ENCODE assay signal across 13 mouse cellular contexts in the genomic region with DNA sequence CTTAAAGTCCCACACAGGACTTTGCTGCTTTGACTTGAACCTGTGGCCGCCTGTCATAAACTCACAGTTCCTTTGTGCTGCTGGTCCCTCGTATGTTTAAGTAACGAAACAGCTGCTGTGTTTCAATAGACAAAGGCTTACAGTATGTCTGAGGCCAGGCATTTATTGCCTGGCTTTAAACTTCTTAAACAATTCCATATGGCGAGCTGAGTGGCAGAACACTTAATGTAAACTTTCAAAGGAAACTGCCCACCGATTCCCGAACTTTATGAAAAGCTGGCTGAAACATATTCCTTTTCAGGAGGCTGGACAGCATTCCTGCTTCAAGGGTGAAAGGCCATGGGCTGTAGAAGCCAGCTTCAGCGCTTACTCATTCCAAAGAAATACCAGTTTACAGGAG. TPM values are rescaled to one million over a fixed set of nuclear protein-coding genes. Genes with fewer than 3 reads are reported as not detected.
DNase-seq lines count a peak whose midpoint lies in the region; ATAC-seq and TF ChIP-seq lines count a peak whose summit lies in the region.
"Had no signal": no experiment of that assay in that cellular context is flagged by ENCODE, and none has a peak within 500 bp of the region (broad histone marks: within the 10 kb centered on the region; RNA-seq: fewer than 3 reads in every experiment).

No protein-coding gene starts in this region.

- H3K4me1 ChIP-seq in heart, embryonic 11.5 days (ENCODE audit: control insufficient read depth, insufficient read depth, low read length), result peaks cover 18% of the 10 kb centered on the region
- H3K4me1 ChIP-seq in liver, embryonic 11.5 days (replicated peaks; ENCODE audit: control insufficient read depth, insufficient read depth, low read length), result peaks cover 2% of the 10 kb centered on the region; the same call in 1 of the 2 replicates
- H3K4me1 ChIP-seq in liver, embryonic 12.5 days, result 0 out of 2 replicates have a peak, but pooled peaks cover 7% of the 10 kb centered on the region
- peaks cover 40% of the 10 kb centered on the region for H3K4me1 ChIP-seq in embryonic fibroblast, embryonic 13.5 days (ENCODE audit: control insufficient read depth, insufficient read depth, low read length)
- peaks cover 44% of the 10 kb centered on the region for H3K4me1 ChIP-seq in stomach, embryonic 14.5 days (ENCODE audit: control insufficient read depth, insufficient read depth, low read length)

- peak overlapping the region; percentile 86 for H3K27ac ChIP-seq in heart, embryonic 11.5 days (ENCODE audit: low read depth, low read length)
- H3K27ac ChIP-seq in liver, embryonic 11.5 days (ENCODE audit: low read depth, low read length), result peak overlapping the region; percentile 69
- H3K27ac ChIP-seq in liver, embryonic 12.5 days, result no peak overlapping the region
- H3K27ac ChIP-seq in embryonic fibroblast, embryonic 13.5 days (ENCODE audit: insufficient read depth, low read length), result peak overlapping the region; percentile 100
- peak overlapping the region; percentile 89 for H3K27ac ChIP-seq in stomach, embryonic 14.5 days (ENCODE audit: low read length)

- no peaks in the 10 kb centered on the region for H3K36me3 ChIP-seq in heart, embryonic 11.5 days (ENCODE audit: control insufficient read depth, insufficient read depth, low read length)
- no peaks in the 10 kb centered on the region for H3K36me3 ChIP-seq in liver, embryonic 11.5 days (ENCODE audit: control insufficient read depth, insufficient read depth, low read length)
- no peaks in the 10 kb centered on the region for H3K36me3 ChIP-seq in liver, embryonic 12.5 days
- no peaks in the 10 kb centered on the region for H3K36me3 ChIP-seq in stomach, embryonic 14.5 days (ENCODE audit: control insufficient read depth, insufficient read depth, low read length)
- H3K36me3 ChIP-seq: hindbrain, embryonic 13.5 days had no signal

- ATAC-seq in heart, embryonic 11.5 days (replicated peaks; ENCODE audit: insufficient number of reproducible peaks, low FRiP score, low TSS enrichment), result no peak
- no peak for ATAC-seq in liver, embryonic 11.5 days (replicated peaks; ENCODE audit: low FRiP score)
- ATAC-seq in liver, embryonic 12.5 days, result no peak
- ATAC-seq in stomach, embryonic 14.5 days (ENCODE audit: insufficient number of reproducible peaks, insufficient read depth, low FRiP score, low read depth), result peak; percentile 53; the same call in 1 of the 2 replicates

- no peaks in the 10 kb centered on the region for H3K27me3 ChIP-seq in heart, embryonic 11.5 days (ENCODE audit: control insufficient read depth, insufficient read depth, low read length)
- H3K27me3 ChIP-seq in liver, embryonic 11.5 days (replicated peaks; ENCODE audit: control insufficient read depth, insufficient read depth, low read length), result no peaks in the 10 kb centered on the region
- H3K27me3 ChIP-seq in liver, embryonic 12.5 days (replicated peaks), result no peaks in the 10 kb centered on the region
- H3K27me3 ChIP-seq in stomach, embryonic 14.5 days (ENCODE audit: control insufficient read depth, insufficient read depth, low read length), result no peaks in the 10 kb centered on the region
- H3K27me3 ChIP-seq: hindbrain, embryonic 13.5 days had no signal

- TF ChIP-seq CTCF in embryonic fibroblast, embryonic 13.5 days (IDR thresholded peaks at IDR 0.05; ENCODE audit: borderline replicate concordance, insufficient read depth, low read length), result no peak

- WGBS in heart, embryonic 11.5 days (ENCODE audit: insufficient replicate concordance), result 42% methylated on average over 7 of the region's 7 CpGs
- WGBS in liver, embryonic 11.5 days, result 51% methylated on average over 7 of the region's 7 CpGs
- whole genome bisulfite sequencing in liver, embryonic 12.5 days (ENCODE audit: insufficient replicate concordance), result 56% methylated on average over 7 of the region's 7 CpGs
- 8% methylated on average over 7 of the region's 7 CpGs for WGBS in stomach, embryonic 14.5 days

- H3K4me2 ChIP-seq in heart, embryonic 11.5 days, result no peak overlapping the region
- no peak overlapping the region for H3K4me2 ChIP-seq in liver, embryonic 11.5 days
- H3K4me2 ChIP-seq in liver, embryonic 12.5 days, result no peak overlapping the region
- H3K4me2 ChIP-seq in stomach, embryonic 14.5 days (replicated peaks; ENCODE audit: low read depth, low read length), result no peak overlapping the region
- H3K4me2 ChIP-seq: hindbrain, embryonic 13.5 days had no signal

- intact Hi-C loops in heart, postnatal 36 days (cut with DNase I), result no loop called here

- no peak for DNase-seq in heart, postnatal 36 days
- no peak for DNase-seq in liver, embryonic 11.5 days (ENCODE audit: low spot score)
- no peak for DNase-seq in urinary bladder, postnatal 10 days (ENCODE audit: low spot score)
- DNase-seq in testis, postnatal 10 days (ENCODE audit: low spot score), result no peak
- DNase-seq: cerebellum, adult 9-11 months; liver had no signal

- no peaks in the 10 kb centered on the region for H3K9me3 ChIP-seq in heart, embryonic 11.5 days (replicated peaks; ENCODE audit: control insufficient read depth, low read length)
- H3K9me3 ChIP-seq in liver, embryonic 11.5 days (ENCODE audit: control insufficient read depth, low read length), result no peaks in the 10 kb centered on the region
- H3K9me3 ChIP-seq in liver, embryonic 12.5 days (replicated peaks), result no peaks in the 10 kb centered on the region
- H3K9me3 ChIP-seq in stomach, embryonic 14.5 days (ENCODE audit: control insufficient read depth, low read depth, low read length), result no peaks in the 10 kb centered on the region
- H3K9me3 ChIP-seq: hindbrain, embryonic 13.5 days had no signal

- no peak overlapping the region for H3K9ac ChIP-seq in heart, embryonic 11.5 days (ENCODE audit: low read depth, low read length)
- H3K9ac ChIP-seq in liver, embryonic 11.5 days (ENCODE audit: low read depth, low read length), result no peak overlapping the region
- no peak overlapping the region for H3K9ac ChIP-seq in liver, embryonic 12.5 days
- no peak overlapping the region for H3K9ac ChIP-seq in stomach, embryonic 14.5 days (replicated peaks; ENCODE audit: low read depth, low read length)
- H3K9ac ChIP-seq: hindbrain, embryonic 13.5 days had no signal

- peak; percentile 27; the same call in 1 of the 2 replicates for TF ChIP-seq POLR2A in embryonic fibroblast, embryonic 13.5 days (IDR thresholded peaks at IDR 0.05; ENCODE audit: low read depth, low read length)

- no peak overlapping the region for H3K4me3 ChIP-seq in heart, embryonic 11.5 days (ENCODE audit: low read depth, low read length)
- H3K4me3 ChIP-seq in liver, embryonic 11.5 days (ENCODE audit: low read depth, low read length), result no peak overlapping the region
- H3K4me3 ChIP-seq in liver, embryonic 12.5 days, result no peak overlapping the region
- no peak overlapping the region for H3K4me3 ChIP-seq in embryonic fibroblast, embryonic 13.5 days (ENCODE audit: insufficient read depth, low read length)
- no peak overlapping the region for H3K4me3 ChIP-seq in stomach, embryonic 14.5 days (ENCODE audit: low read depth, low read length)
- H3K4me3 ChIP-seq: hindbrain, embryonic 13.5 days had no signal

RNA-seq across cellular contexts. Expression of gene 4930558K02Rik, which starts 37.5 kb away (rescaled TPM):
- not detected in 2 replicates for polyA plus RNA-seq in heart, embryonic 11.5 days (2014; fragmentation: Nextera tagmentation; extraction: Ambion mirVana)
- total RNA-seq in heart, postnatal 36 days (2021), result not detected
- not detected in 2 replicates for polyA plus RNA-seq in liver, embryonic 11.5 days (2014; fragmentation: Nextera tagmentation; extraction: Ambion mirVana)
- not detected in 2 replicates for polyA plus RNA-seq in liver, embryonic 12.5 days (2016; fragmentation: Nextera tagmentation; extraction: Ambion mirVana)
- polyA plus RNA-seq in embryonic fibroblast, embryonic 13.5 days (2011; ENCODE audit: insufficient read length, low read depth, missing spikeins), result not detected in 2 replicates
- not detected in 2 replicates for polyA plus RNA-seq in stomach, embryonic 14.5 days (2014; fragmentation: Nextera tagmentation; extraction: Ambion mirVana)
- total RNA-seq: layer of hippocampus, adult 18-20 months; megakaryocyte progenitor cell, adult 5-6 weeks had no signal
- polyA plus RNA-seq: hindbrain, embryonic 13.5 days had no signal

RNA-seq across cellular contexts. Expression of gene Pigc, which starts 48.0 kb away (rescaled TPM):
- 25.8 and 29.8 TPM in 2 replicates for polyA plus RNA-seq in heart, embryonic 11.5 days (2014; fragmentation: Nextera tagmentation; extraction: Ambion mirVana)
- 10 to 100 TPM; 14.3 to 17.6 TPM for total RNA-seq in heart, postnatal 36 days (2021)
- polyA plus RNA-seq in liver, embryonic 11.5 days (2014; fragmentation: Nextera tagmentation; extraction: Ambion mirVana), result 22.8 and 25.0 TPM in 2 replicates
- polyA plus RNA-seq in liver, embryonic 12.5 days (2016; fragmentation: Nextera tagmentation; extraction: Ambion mirVana), result 12.2 and 14.7 TPM in 2 replicates
- polyA plus RNA-seq in embryonic fibroblast, embryonic 13.5 days (2011; ENCODE audit: insufficient read length, low read depth, missing spikeins), result 31.0 and 38.6 TPM in 2 replicates
- polyA plus RNA-seq in stomach, embryonic 14.5 days (2014; fragmentation: Nextera tagmentation; extraction: Ambion mirVana), result 39.0 and 42.2 TPM in 2 replicates
